Mouse (Mus musculus) cerebellum, adult 11 months (tissue): ENCODE measurements around the gene Litaf.

Experiments
- DNase-seq: peaks from one replicate; pipeline ENCODE4 v3.0.0; 2022

Litaf gene

GRCm38 (mm10) chr16:10951581-10951980, 114.4 kb downstream of the Litaf start:
- no peak for DNase-seq

GRCm38 (mm10) chr16:10950539-10950938, 115.4 kb downstream of the Litaf start:
- no peak for DNase-seq

- DNase-seq, result no peak
These were observed 118.2 kb downstream of the Litaf start for GRCm38 (mm10) chr16:10947724-10948123.

- no peak for DNase-seq
These were observed 120.4 kb downstream of the Litaf start for GRCm38 (mm10) chr16:10945381-10946127.

- DNase-seq, result no peak
These were observed 121.4 kb downstream of the Litaf start for GRCm38 (mm10) chr16:10944545-10944944.

GRCm38 (mm10) chr16:10943257-10943656, 122.7 kb downstream of the Litaf start:
- no peak for DNase-seq

GRCm38 (mm10) chr16:10940661-10941060, 125.3 kb downstream of the Litaf start:
- no peak for DNase-seq

- no peak for DNase-seq
These were observed 126.0 kb downstream of the Litaf start for GRCm38 (mm10) chr16:10939932-10940331.

GRCm38 (mm10) chr16:10937497-10937896, 128.5 kb downstream of the Litaf start:
- DNase-seq, result no peak

- no peak for DNase-seq
These were observed 129.1 kb downstream of the Litaf start for GRCm38 (mm10) chr16:10936700-10937319.

- no peak for DNase-seq
These were observed 131.9 kb downstream of the Litaf start for GRCm38 (mm10) chr16:10934047-10934446.

GRCm38 (mm10) chr16:10933372-10933771, 132.6 kb downstream of the Litaf start:
- DNase-seq, result peak; percentile 35

GRCm38 (mm10) chr16:10927026-10927425, 138.9 kb downstream of the Litaf start:
- no peak for DNase-seq

- DNase-seq, result peak; percentile 11
These were observed 140.3 kb downstream of the Litaf start for GRCm38 (mm10) chr16:10925591-10926180.

- peak; percentile 14 for DNase-seq
These were observed 142.4 kb downstream of the Litaf start for GRCm38 (mm10) chr16:10923561-10923960.

- DNase-seq, result no peak
These were observed 146.1 kb downstream of the Litaf start for GRCm38 (mm10) chr16:10919856-10920255.

- no peak for DNase-seq
These were observed 149.7 kb downstream of the Litaf start for GRCm38 (mm10) chr16:10916271-10916670.

- no peak for DNase-seq
These were observed 150.9 kb downstream of the Litaf start for GRCm38 (mm10) chr16:10915066-10915465.

GRCm38 (mm10) chr16:10911061-10911460, 154.9 kb downstream of the Litaf start:
- DNase-seq, result no peak

GRCm38 (mm10) chr16:10910541-10910940, 155.4 kb downstream of the Litaf start:
- no peak for DNase-seq
